Mouse (Mus musculus) CH12.LX (cell line): Measurements from ENCODE around the gene Grik1. TPM values are rescaled to one million over a fixed set of nuclear protein-coding genes. Genes with fewer than 3 reads are reported as not detected.

Source experiments
- DNase-seq: peaks from one replicate; pipeline ENCODE4 v3.0.0-alpha.2; 2013; ENCODE audit errors: extremely low read depth
- H3K27ac ChIP-seq: 2 replicates; pipeline ENCODE4 v1.5.1; 2012; ENCODE audit warnings: low read depth, mild to moderate bottlenecking, control low read depth, moderate library complexity; ENCODE audit not compliant: insufficient read depth
- H3K27me3 ChIP-seq: replicated peaks from 2 replicates; pipeline ENCODE3; 2012; ENCODE audit warnings: inconsistent platforms
- H3K36me3 ChIP-seq, 2 experiments: replicated peaks in 1 of 2; 2 replicates each; pipeline versions ENCODE3 to v1.6.1; 2012; ENCODE audit warnings: inconsistent platforms in 1 of 2, low read length in 1 of 2, mild to moderate bottlenecking in 1 of 2, mixed read lengths in 1 of 2, moderate library complexity in 1 of 2; ENCODE audit not compliant: control insufficient read depth in 1 of 2, insufficient read depth in 1 of 2
- H3K4me1 ChIP-seq, 2 experiments: 2 replicates each; pipeline ENCODE4 v1.6.1; 2012; ENCODE audit warnings: inconsistent platforms in 1 of 2, moderate library complexity in 1 of 2; ENCODE audit not compliant: insufficient read depth in 2 of 2, control insufficient read depth in 1 of 2
- H3K4me2 ChIP-seq: 2 replicates; pipeline ENCODE4 v1.6.1; 2012; ENCODE audit warnings: low read depth, mild to moderate bottlenecking, control low read depth; ENCODE audit not compliant: poor library complexity, insufficient read depth, severe bottlenecking
- H3K4me3 ChIP-seq, 3 experiments: fragments of 150-350 bp in 1 of 3; sonication (generic) in 1 of 3; replicated peaks in 1 of 3; 2 replicates each; pipeline versions ENCODE3 to v1.5.1; 2011 to 2012; ENCODE audit warnings: low read depth in 2 of 3, low read length in 2 of 3, mild to moderate bottlenecking in 2 of 3, moderate library complexity in 2 of 3, control low read depth in 1 of 3, improper control_type of control experiment in 1 of 3, inconsistent platforms in 1 of 3, mixed read lengths in 1 of 3; ENCODE audit not compliant: poor library complexity in 1 of 3
- H3K79me2 ChIP-seq: replicated peaks from 2 replicates; pipeline ENCODE4 v1.6.1; 2012; ENCODE audit warnings: mild to moderate bottlenecking, moderate library complexity; ENCODE audit not compliant: control insufficient read depth, poor library complexity, insufficient read depth, severe bottlenecking; ENCODE audit errors: extremely low read depth
- H3K9ac ChIP-seq: 2 replicates; pipeline ENCODE4 v1.6.1; 2012; ENCODE audit warnings: low read depth, mild to moderate bottlenecking, control low read depth, moderate library complexity; ENCODE audit not compliant: insufficient read depth
- H3K9me3 ChIP-seq: replicated peaks from 2 replicates; pipeline ENCODE3; 2012; ENCODE audit warnings: low read length, inconsistent platforms, mixed read lengths
- BHLHE40 ChIP-seq: IDR thresholded peaks from 2 replicates; pipeline ENCODE4 v1.6.1; 2011; ENCODE audit warnings: mild to moderate bottlenecking, low read depth, low read length, improper control_type of control experiment
- EP300 ChIP-seq: IDR thresholded peaks from 2 replicates; pipeline ENCODE4 v1.6.1; 2011; ENCODE audit warnings: low read length, improper control_type of control experiment
- ETS1 ChIP-seq: conservative IDR thresholded peaks from 2 replicates; pipeline ENCODE4 v1.6.1; 2012; ENCODE audit warnings: low read depth, mild to moderate bottlenecking, inconsistent platforms, low read length, improper control_type of control experiment, moderate library complexity
- GABPA ChIP-seq: IDR thresholded peaks from 2 replicates; pipeline ENCODE4 v1.6.1; 2012; ENCODE audit warnings: low read depth, low read length, improper control_type of control experiment, inconsistent platforms; ENCODE audit not compliant: insufficient replicate concordance
- IRF4 ChIP-seq: IDR thresholded peaks from 2 replicates; pipeline ENCODE4 v1.6.1; 2014; ENCODE audit warnings: low read depth, mild to moderate bottlenecking, inconsistent platforms, low read length, improper control_type of control experiment
- JUND ChIP-seq: conservative IDR thresholded peaks from 2 replicates; pipeline ENCODE4 v1.6.1; 2011; ENCODE audit warnings: low read depth, low read length, improper control_type of control experiment
- KAT2A ChIP-seq: IDR thresholded peaks from 2 replicates; pipeline ENCODE4 v1.6.1; 2012; ENCODE audit warnings: low read length, improper control_type of control experiment, inconsistent platforms; ENCODE audit not compliant: insufficient replicate concordance
- MYC ChIP-seq: IDR thresholded peaks from 2 replicates; pipeline ENCODE4 v1.6.1; 2011; ENCODE audit warnings: low read depth, mild to moderate bottlenecking, improper control_type of control experiment, low read length
- PAX5 ChIP-seq: IDR thresholded peaks from 2 replicates; pipeline ENCODE4 v1.6.1; 2012; ENCODE audit warnings: low read length, inconsistent platforms, mixed read lengths
- POLR2A ChIP-seq: IDR thresholded peaks from 2 replicates; pipeline ENCODE4 v1.6.1; 2011; ENCODE audit warnings: low read depth, mild to moderate bottlenecking, improper control_type of control experiment, low read length
- POLR2AphosphoS2 ChIP-seq: IDR thresholded peaks from 2 replicates; pipeline ENCODE4 v1.6.1; 2011; ENCODE audit warnings: low read depth, low read length, improper control_type of control experiment
- RAD21 ChIP-seq: IDR thresholded peaks from 2 replicates; pipeline ENCODE4 v1.6.1; 2011; ENCODE audit warnings: low read depth, mild to moderate bottlenecking, low read length, improper control_type of control experiment, moderate library complexity
- RCOR1 ChIP-seq: conservative IDR thresholded peaks from 2 replicates; pipeline ENCODE4 v1.6.1; 2012; ENCODE audit warnings: low read depth, mild to moderate bottlenecking, inconsistent platforms, low read length, improper control_type of control experiment
- SIN3A ChIP-seq: IDR thresholded peaks from 2 replicates; pipeline ENCODE4 v1.6.1; 2012; ENCODE audit warnings: low read length, improper control_type of control experiment, inconsistent platforms
- SMC3 ChIP-seq: IDR thresholded peaks from 2 replicates; pipeline ENCODE4 v1.6.1; 2011; ENCODE audit warnings: low read depth, low read length, improper control_type of control experiment
- TBP ChIP-seq: conservative IDR thresholded peaks from 2 replicates; pipeline ENCODE4 v1.6.1; 2011; ENCODE audit warnings: low read depth, low read length, improper control_type of control experiment
- USF1 ChIP-seq: IDR thresholded peaks from 2 replicates; pipeline ENCODE4 v1.6.1; 2014; ENCODE audit warnings: low read depth, mild to moderate bottlenecking, inconsistent platforms, low read length, improper control_type of control experiment
- USF2 ChIP-seq: conservative IDR thresholded peaks from 2 replicates; pipeline ENCODE4 v1.6.1; 2011; ENCODE audit warnings: low read depth, low read length, improper control_type of control experiment
- ZKSCAN1 ChIP-seq: IDR thresholded peaks from 2 replicates; pipeline ENCODE4 v1.6.1; 2012; ENCODE audit warnings: low read depth, inconsistent platforms, low read length, improper control_type of control experiment, borderline replicate concordance
- ZMIZ1 ChIP-seq: IDR thresholded peaks from 2 replicates; pipeline ENCODE4 v1.6.1; 2012; ENCODE audit warnings: low read depth, mild to moderate bottlenecking, inconsistent platforms, low read length, improper control_type of control experiment
- ZNF384 ChIP-seq: IDR thresholded peaks from 2 replicates; pipeline ENCODE4 v1.6.1; 2012; ENCODE audit warnings: low read depth, low read length, improper control_type of control experiment, inconsistent platforms
- dilution Hi-C: fragments of 300-500 bp; cut with MboI; formaldehyde crosslinking; loops from 2 replicates; pipeline ENCODE4 v1.14.3; 2020; ENCODE audit warnings: low sequenced_read_pairs; ENCODE audit not compliant: extremely low pct_unique_long_range_greater_than_20kb, extremely low pct_ligation_motif_present
- in situ Hi-C: fragments of 300-500 bp; cut with MboI; formaldehyde crosslinking; loops from 3 replicates; pipeline ENCODE4 v1.14.3; 2019; ENCODE audit warnings: low sequenced_read_pairs, low pct_ligation_motif_present, low pct_unique_long_range_greater_than_20kb, mixed read lengths
- polyA plus RNA-seq: library from polyadenylated mRNA; unstranded; fragments of >175 nt; gene quantifications from 2 replicates; pipeline ENCODE4 v1.2.1, GENCODE M21; 2012; ENCODE audit warnings: low read depth; ENCODE audit not compliant: insufficient read length
- total RNA-seq, 2 experiments: library from RNA; depleted of rRNA; stranded (reverse); fragments of 300-350 nt in 1 of 2; fragments of >200 nt in 1 of 2; gene quantifications; 2 replicates each; pipeline ENCODE4 v1.2.3; 2012 to 2014

Grik1 gene
- total and polyA plus RNA-seq, 3 experiments = 0.08 to 0.13 TPM; not detected in 1

DNA sequence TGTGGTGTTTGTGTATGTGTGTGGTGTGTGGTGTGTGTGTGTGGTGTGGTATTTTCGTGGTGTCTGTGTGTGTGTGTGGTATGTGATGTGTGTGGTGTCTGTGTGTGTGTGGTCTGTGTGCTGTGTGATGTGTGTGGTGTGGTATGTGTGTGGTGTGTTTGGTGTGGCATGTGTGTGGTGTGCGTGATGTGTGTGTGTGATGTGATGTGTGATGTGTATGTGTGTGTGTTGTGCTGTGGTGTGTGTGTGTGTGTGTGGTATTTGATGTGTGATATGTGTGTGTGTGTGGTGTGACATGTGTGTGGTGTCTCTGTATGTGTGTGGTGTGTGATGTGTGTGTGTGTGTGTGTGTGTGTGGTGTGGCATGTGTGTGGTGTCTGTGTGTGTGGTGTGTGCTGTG, 388.9 kb downstream of the Grik1 start:
- in situ Hi-C loops = no loop called here
- H3K27ac ChIP-seq = no peak overlapping the region
- peaks cover 6 to 14% of the 10 kb centered on the region in 2 experiments for H3K4me1 ChIP-seq
- TF ChIP-seq KAT2A = no peak
- TF ChIP-seq GABPA = no peak
- TF ChIP-seq SMC3 = no peak
- TF ChIP-seq SIN3A = no peak
- TF ChIP-seq BHLHE40 = no peak
- no peak for TF ChIP-seq POLR2A
- no peak for TF ChIP-seq POLR2AphosphoS2
- no peak for TF ChIP-seq USF2
- no peak for TF ChIP-seq PAX5
- TF ChIP-seq RAD21 = no peak
- no peak for TF ChIP-seq JUND
- TF ChIP-seq IRF4 = no peak
- no peak for TF ChIP-seq ZKSCAN1
- TF ChIP-seq, all 38 proteins: peak for 0
- Histone ChIP-seq H3K9ac (no peak overlapping the region), H3K4me3 (peak overlapping the region in 1 of 3 experiments; percentile 43), H3K79me2 (no peaks in the 10 kb centered on the region), H3K27me3 (no peaks in the 10 kb centered on the region), H3K4me2 (no peak overlapping the region), H3K9me3 (no peaks in the 10 kb centered on the region), H3K36me3 (peaks cover 0 to 2% of the 10 kb centered on the region in 2 experiments)
- DNase-seq = no peak
- dilution Hi-C loops = no loop called here

DNA sequence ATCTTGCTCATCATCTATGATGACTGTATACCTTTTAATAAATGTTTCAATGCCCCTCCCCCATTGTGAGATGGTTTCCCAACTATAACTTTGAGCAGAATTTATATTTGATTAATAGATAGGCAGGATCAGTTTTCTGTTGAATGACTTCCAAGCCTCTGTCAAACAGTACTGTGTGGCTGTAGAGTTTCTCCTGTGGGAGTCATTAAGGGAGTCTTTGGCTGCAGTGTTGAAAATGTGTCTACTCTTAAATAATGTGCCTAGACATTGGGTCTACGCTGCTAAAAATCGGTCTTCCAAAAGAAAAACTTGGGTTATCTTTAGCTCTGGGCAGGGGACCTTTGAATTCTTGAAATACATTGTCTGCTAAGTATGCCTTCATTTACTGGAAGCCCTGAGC, 414.1 kb downstream of the Grik1 start:
- Histone ChIP-seq H3K79me2 (no peaks in the 10 kb centered on the region), H3K9ac (no peak overlapping the region), H3K27ac (no peak overlapping the region), H3K9me3 (peaks cover 3% of the 10 kb centered on the region), H3K27me3 (no peaks in the 10 kb centered on the region), H3K36me3 (no peaks in the 10 kb centered on the region), H3K4me1 (peaks cover 4 to 11% of the 10 kb centered on the region in 2 experiments), H3K4me2 (no peak overlapping the region), H3K4me3 (no peak overlapping the region)
- in situ Hi-C loops (no loop called here), dilution Hi-C loops (no loop called here)
- TF ChIP-seq ETS1 = no peak
- no peak for TF ChIP-seq ZMIZ1
- TF ChIP-seq EP300 = no peak
- TF ChIP-seq SIN3A = no peak
- TF ChIP-seq ZNF384 = no peak
- TF ChIP-seq POLR2A = no peak
- TF ChIP-seq TBP = no peak
- TF ChIP-seq USF1 = no peak
- TF ChIP-seq SMC3 = no peak
- no peak for TF ChIP-seq RCOR1
- TF ChIP-seq MYC = no peak
- no peak for DNase-seq
